Mouse (Mus musculus): ENCODE results near the gene Trappc6b. TPM values are rescaled to one million over a fixed set of nuclear protein-coding genes. Genes with fewer than 3 reads are reported as not detected.
A peak's percentile ranks its signal among the peaks of the same experiment; 100 is the strongest.

Gene Trappc6b
- polyA plus RNA-seq, 1 experiment: 106 TPM

- TF ChIP-seq CTCF (IDR thresholded peaks at IDR 0.05; ENCODE audit: borderline replicate concordance, insufficient read depth, low read length) (no peak), POLR2A (IDR thresholded peaks at IDR 0.05; ENCODE audit: low read depth, low read length) (no peak)
- Histone ChIP-seq H3K4me3 (ENCODE audit: insufficient read depth, low read length) (no peak overlapping the region), H3K4me1 (ENCODE audit: control insufficient read depth, insufficient read depth, low read length) (no peaks in the 10 kb centered on the region; the same call in 1 of the 2 replicates), H3K27ac (ENCODE audit: insufficient read depth, low read length) (no peak overlapping the region)
Measured at GRCm38 (mm10) chr12:59080461-59080860, 19.2 kb upstream of the Trappc6b start.

- no peak overlapping the region; the same call in 1 of the 2 replicates for H3K27ac ChIP-seq (ENCODE audit: insufficient read depth, low read length)
- no peak for TF ChIP-seq POLR2A (IDR thresholded peaks at IDR 0.05; ENCODE audit: low read depth, low read length)
Measured at GRCm38 (mm10) chr12:59077883-59078282, 16.6 kb upstream of the Trappc6b start.

GRCm38 (mm10) chr12:59076996-59077395, 15.7 kb upstream of the Trappc6b start:
- Histone ChIP-seq H3K27ac (ENCODE audit: insufficient read depth, low read length) (no peak overlapping the region), H3K4me1 (ENCODE audit: control insufficient read depth, insufficient read depth, low read length) (no peaks in the 10 kb centered on the region; the same call in 1 of the 2 replicates), H3K4me3 (ENCODE audit: insufficient read depth, low read length) (no peak overlapping the region)
- no peak for TF ChIP-seq CTCF (IDR thresholded peaks at IDR 0.05; ENCODE audit: borderline replicate concordance, insufficient read depth, low read length)
- no peak for TF ChIP-seq POLR2A (IDR thresholded peaks at IDR 0.05; ENCODE audit: low read depth, low read length)

More at GRCm38 (mm10) chr12:59077883-59078282, 16.6 kb upstream of the Trappc6b start:
- Histone ChIP-seq H3K4me3 (ENCODE audit: insufficient read depth, low read length) (no peak overlapping the region), H3K4me1 (ENCODE audit: control insufficient read depth, insufficient read depth, low read length) (no peaks in the 10 kb centered on the region; the same call in 1 of the 2 replicates)

- Histone ChIP-seq H3K4me3 (ENCODE audit: insufficient read depth, low read length) (no peak overlapping the region), H3K4me1 (ENCODE audit: control insufficient read depth, insufficient read depth, low read length) (peaks cover 3% of the 10 kb centered on the region; the same call in 1 of the 2 replicates), H3K27ac (ENCODE audit: insufficient read depth, low read length) (no peak overlapping the region)
- TF ChIP-seq POLR2A (IDR thresholded peaks at IDR 0.05; ENCODE audit: low read depth, low read length): no peak
- no peak for TF ChIP-seq CTCF (IDR thresholded peaks at IDR 0.05; ENCODE audit: borderline replicate concordance, insufficient read depth, low read length)
Measured at GRCm38 (mm10) chr12:59074052-59074451, 12.8 kb upstream of the Trappc6b start.

- 0 out of 2 replicates have a peak, but pooled peaks cover 3% of the 10 kb centered on the region for H3K4me1 ChIP-seq (ENCODE audit: control insufficient read depth, insufficient read depth, low read length)
- H3K27ac ChIP-seq (ENCODE audit: insufficient read depth, low read length): no peak overlapping the region
- TF ChIP-seq CTCF (IDR thresholded peaks at IDR 0.05; ENCODE audit: borderline replicate concordance, insufficient read depth, low read length) (no peak), POLR2A (IDR thresholded peaks at IDR 0.05; ENCODE audit: low read depth, low read length) (no peak)
- H3K4me3 ChIP-seq (ENCODE audit: insufficient read depth, low read length): no peak overlapping the region
Measured at GRCm38 (mm10) chr12:59072286-59072685, 11.0 kb upstream of the Trappc6b start.

GRCm38 (mm10) chr12:59068791-59069190, 7.5 kb upstream of the Trappc6b start:
- H3K4me3 ChIP-seq (ENCODE audit: insufficient read depth, low read length): no peak overlapping the region
- TF ChIP-seq CTCF (IDR thresholded peaks at IDR 0.05; ENCODE audit: borderline replicate concordance, insufficient read depth, low read length): no peak
- no peak for TF ChIP-seq POLR2A (IDR thresholded peaks at IDR 0.05; ENCODE audit: low read depth, low read length)
- H3K4me1 ChIP-seq (ENCODE audit: control insufficient read depth, insufficient read depth, low read length): 0 out of 2 replicates have a peak, but pooled peaks cover 6% of the 10 kb centered on the region
- no peak overlapping the region for H3K27ac ChIP-seq (ENCODE audit: insufficient read depth, low read length)

GRCm38 (mm10) chr12:59067095-59067494, 5.8 kb upstream of the Trappc6b start:
- peak overlapping the region; percentile 99 for H3K4me3 ChIP-seq (ENCODE audit: insufficient read depth, low read length)
- peak overlapping the region; percentile 53 for H3K27ac ChIP-seq (ENCODE audit: insufficient read depth, low read length)
- H3K4me1 ChIP-seq (ENCODE audit: control insufficient read depth, insufficient read depth, low read length): 0 out of 2 replicates have a peak, but pooled peaks cover 6% of the 10 kb centered on the region
- TF ChIP-seq CTCF (IDR thresholded peaks at IDR 0.05; ENCODE audit: borderline replicate concordance, insufficient read depth, low read length): no peak
- TF ChIP-seq POLR2A (IDR thresholded peaks at IDR 0.05; ENCODE audit: low read depth, low read length): no peak

GRCm38 (mm10) chr12:59066448-59067077, 5.3 kb upstream of the Trappc6b start, which contains the start of gene Pnn:
Gene Pnn, plus strand, starts transcription at chr12:59066884.
- Histone ChIP-seq H3K4me1 (ENCODE audit: control insufficient read depth, insufficient read depth, low read length) (0 out of 2 replicates have a peak, but pooled peaks cover 6% of the 10 kb centered on the region), H3K4me3 (ENCODE audit: insufficient read depth, low read length) (peak within 1 kb of the TSS; percentile 99), H3K27ac (ENCODE audit: insufficient read depth, low read length) (peak within 1 kb of the TSS; percentile 89)
- TF ChIP-seq POLR2A (IDR thresholded peaks at IDR 0.05; ENCODE audit: low read depth, low read length) (peak; percentile 70), CTCF (IDR thresholded peaks at IDR 0.05; ENCODE audit: borderline replicate concordance, insufficient read depth, low read length) (no peak)

GRCm38 (mm10) chr12:59065776-59066175, 4.5 kb upstream of the Trappc6b start:
- TF ChIP-seq CTCF (IDR thresholded peaks at IDR 0.05; ENCODE audit: borderline replicate concordance, insufficient read depth, low read length) (no peak), POLR2A (IDR thresholded peaks at IDR 0.05; ENCODE audit: low read depth, low read length) (no peak)
- H3K4me3 ChIP-seq (ENCODE audit: insufficient read depth, low read length): peak overlapping the region; percentile 52
- H3K27ac ChIP-seq (ENCODE audit: insufficient read depth, low read length): peak overlapping the region; percentile 89; the same call in 1 of the 2 replicates
- 0 out of 2 replicates have a peak, but pooled peaks cover 3% of the 10 kb centered on the region for H3K4me1 ChIP-seq (ENCODE audit: control insufficient read depth, insufficient read depth, low read length)

- TF ChIP-seq CTCF (IDR thresholded peaks at IDR 0.05; ENCODE audit: borderline replicate concordance, insufficient read depth, low read length) (no peak), POLR2A (IDR thresholded peaks at IDR 0.05; ENCODE audit: low read depth, low read length) (no peak)
- Histone ChIP-seq H3K4me1 (ENCODE audit: control insufficient read depth, insufficient read depth, low read length) (0 out of 2 replicates have a peak, but pooled peaks cover 3% of the 10 kb centered on the region), H3K27ac (ENCODE audit: insufficient read depth, low read length) (no peak overlapping the region), H3K4me3 (ENCODE audit: insufficient read depth, low read length) (no peak overlapping the region)
Measured at GRCm38 (mm10) chr12:59064837-59065236, 3.6 kb upstream of the Trappc6b start.
